Mouse (Mus musculus) gastrocnemius, adult 8-10 months (tissue): ENCODE data around the gene Clec4b2. TPM values are rescaled to one million over a fixed set of nuclear protein-coding genes. Genes with fewer than 3 reads are reported as not detected.
"Not testable (repeated sequence)": the region's sequence is repeated elsewhere in the genome, so short reads cannot be mapped to it uniquely, and the experiment has no call there.

Experiments
- DNase-seq, 2 experiments: peaks; one replicate each; pipeline ENCODE4 v3.0.0; 2022; ENCODE audit warnings: low spot score in 2 of 2
- total RNA-seq, 4 experiments: library from RNA; stranded (reverse); gene quantifications; 2 replicates each; pipeline ENCODE4 v1.2.4; 2022

The Clec4b2 gene
- not detected for total RNA-seq

DNA sequence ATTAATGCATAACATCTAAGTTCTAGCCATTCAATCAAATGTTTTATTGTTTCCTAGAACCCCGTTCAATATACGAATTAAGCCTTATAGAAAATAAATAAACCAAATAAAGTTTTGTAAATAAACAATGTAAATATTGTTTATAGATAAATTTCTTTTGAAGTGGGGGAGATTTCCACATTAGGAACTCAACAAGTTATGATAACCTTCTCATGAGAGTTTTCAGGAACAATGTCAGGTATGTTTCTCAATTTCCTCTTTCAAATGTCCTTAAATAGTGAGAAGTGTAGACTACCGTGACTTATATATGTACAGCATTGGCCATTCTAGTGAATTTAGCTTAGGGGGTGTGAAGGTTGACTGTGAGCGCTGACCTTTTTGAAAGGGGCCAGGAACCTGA, at the start of gene Clec4b2:
Clec4b2 (plus strand) TSS at position 301 of the 400 bp plus-strand sequence.
- no peak for DNase-seq

DNA sequence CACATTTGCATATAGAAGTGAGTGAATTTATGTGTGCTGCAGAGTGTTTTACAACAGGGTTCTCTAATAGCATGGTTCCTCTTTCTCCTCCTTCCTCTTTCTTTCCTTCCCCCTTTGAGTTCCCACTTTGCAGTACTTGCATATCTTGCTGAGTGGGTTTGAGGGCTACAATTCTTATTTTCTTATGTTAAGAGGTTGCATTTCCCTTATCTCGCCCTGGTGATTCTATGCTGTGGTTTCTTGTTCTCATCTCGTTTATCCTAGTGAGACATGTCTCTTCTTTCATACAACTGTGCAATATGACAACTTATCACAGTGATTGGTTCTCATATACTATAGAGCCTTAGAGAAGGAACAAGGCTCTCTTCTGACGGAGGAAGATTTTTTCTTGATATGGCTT, 49.5 kb upstream of the Clec4b2 start:
- DNase-seq = no peak

DNA sequence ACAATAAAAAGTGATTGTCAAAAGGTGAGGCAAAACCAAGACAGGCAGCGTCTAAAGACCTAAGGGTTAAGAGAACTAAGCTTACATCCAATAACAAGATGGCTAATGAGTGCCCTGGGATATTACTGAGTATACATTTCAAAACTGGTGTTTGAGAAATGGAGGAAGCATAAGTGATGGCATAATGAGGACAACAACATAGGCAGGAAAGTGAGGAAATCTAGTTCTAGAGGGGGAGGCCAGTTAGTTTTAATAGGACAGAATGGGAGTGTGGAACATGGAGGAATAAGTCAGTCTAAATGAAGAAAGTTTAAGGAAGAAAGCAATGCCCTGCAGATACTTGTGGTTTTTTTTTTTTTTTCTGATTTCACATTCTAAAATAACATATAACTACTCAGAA, 45.5 kb upstream of the Clec4b2 start:
- DNase-seq = no peak

DNA sequence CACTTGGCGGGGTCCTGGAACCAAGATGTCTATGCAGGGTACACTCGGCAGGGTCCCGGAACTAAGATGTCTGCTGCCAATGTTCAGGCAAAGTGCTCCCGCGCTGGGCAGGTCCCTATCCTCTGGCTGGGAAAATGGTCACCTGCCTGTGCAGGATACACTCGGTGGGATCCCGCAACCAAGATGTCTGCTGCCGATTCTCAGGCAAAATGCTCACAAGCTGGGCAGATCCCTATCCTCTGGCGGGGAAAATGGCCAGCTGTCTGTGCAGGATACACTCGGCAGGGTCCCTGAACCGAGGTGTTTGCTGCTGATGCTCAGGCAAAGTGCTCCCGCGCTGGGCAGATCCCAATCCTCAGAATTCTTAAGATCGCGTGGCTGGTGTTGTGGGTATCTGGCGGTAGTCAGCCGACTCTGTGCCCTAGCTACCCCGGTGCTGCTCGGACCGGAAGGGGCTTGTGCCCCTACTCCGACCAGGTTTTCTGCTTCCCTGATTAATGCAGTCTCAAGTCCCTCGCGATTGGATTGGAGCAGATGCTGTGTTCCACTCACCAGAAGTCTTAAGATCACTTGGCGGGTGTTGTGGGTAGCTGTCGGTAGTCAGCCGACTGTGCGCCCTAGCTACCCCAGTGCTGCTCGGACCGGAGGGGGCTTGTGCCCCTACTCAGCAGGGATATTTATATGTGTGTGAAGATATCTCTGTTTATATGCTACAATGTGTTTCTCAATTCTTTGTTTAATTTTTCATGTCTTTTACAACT, 34.7 kb upstream of the Clec4b2 start:
- not testable (repeated sequence) for DNase-seq

DNA sequence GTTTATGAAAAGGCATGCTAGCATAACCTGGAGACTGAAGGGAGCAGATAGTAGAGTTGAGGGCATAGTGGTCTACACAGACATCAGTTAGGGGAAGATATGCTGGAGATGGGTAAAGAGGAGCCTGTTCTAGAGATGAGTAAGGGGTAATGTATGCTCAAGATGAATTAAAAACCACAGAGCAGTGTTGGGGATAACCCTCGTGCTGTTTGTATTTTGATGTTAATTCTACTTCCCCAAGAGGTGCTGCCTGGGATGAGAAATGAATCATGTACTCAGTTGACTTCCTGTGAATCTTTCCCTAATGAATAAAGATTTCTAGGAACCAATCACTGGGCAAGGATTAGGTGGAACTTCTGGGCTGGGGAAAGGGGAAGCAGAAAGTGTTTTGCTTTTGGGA, 2.6 kb upstream of the Clec4b2 start:
- DNase-seq = no peak

DNA sequence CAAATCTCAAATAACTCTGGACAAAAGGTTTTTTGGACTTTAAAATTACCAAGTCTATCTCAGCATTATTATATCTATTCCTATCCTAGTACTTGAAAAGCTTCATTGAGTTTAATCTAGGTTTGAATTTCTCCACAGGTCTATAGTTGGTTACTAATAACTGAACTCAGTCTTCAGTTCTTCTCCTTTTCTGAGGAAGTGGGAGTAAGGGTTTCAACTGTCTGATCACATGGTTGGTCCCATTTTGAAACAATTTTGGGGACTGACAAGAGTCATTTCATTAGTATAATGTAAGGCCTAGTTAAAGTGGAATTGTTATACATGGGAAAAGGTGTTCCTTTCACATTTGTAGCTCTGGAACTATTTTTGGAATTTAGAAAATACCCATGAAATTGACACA, 1.7 kb upstream of the Clec4b2 start:
- DNase-seq = no peak

DNA sequence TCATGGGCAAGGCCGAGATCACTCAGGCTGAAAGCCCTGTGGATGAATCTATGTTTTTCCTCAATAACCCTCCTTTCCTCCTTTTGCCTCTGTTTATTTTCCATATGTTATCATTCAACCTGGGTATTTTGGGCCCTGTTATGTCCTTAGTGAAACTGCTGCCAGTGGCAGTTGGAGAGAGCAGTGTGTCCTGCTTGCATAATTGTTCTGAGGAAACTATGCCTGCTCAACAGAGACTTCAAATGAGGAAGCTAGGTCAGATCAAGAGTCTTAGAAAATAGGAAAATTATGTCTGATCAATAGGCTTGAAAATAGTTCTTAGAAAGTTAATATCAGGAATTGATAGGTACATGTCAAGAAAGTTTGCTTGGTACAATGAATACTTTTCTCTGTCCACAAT, 2.9 kb downstream of the Clec4b2 start:
- DNase-seq = no peak

DNA sequence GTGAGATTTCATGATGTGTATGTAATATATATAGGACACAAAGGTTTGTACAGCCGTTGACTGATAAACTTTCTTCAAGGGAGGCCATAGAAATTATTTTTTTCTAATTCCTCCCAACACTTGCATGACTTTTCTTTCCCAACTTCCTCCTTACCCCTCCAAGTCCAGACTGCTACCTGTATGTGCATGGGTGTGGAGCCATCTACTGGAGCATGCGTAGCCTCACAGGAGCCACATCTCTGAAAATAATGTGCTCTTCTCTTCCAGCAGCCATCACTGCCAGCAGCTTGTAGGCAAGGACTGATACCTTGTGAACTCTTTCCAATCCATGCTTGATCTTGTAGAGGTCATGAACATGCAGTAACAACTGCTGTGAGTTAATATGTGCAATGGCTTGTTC, 12.2 kb downstream of the Clec4b2 start:
- DNase-seq = not testable (repeated sequence)

DNA sequence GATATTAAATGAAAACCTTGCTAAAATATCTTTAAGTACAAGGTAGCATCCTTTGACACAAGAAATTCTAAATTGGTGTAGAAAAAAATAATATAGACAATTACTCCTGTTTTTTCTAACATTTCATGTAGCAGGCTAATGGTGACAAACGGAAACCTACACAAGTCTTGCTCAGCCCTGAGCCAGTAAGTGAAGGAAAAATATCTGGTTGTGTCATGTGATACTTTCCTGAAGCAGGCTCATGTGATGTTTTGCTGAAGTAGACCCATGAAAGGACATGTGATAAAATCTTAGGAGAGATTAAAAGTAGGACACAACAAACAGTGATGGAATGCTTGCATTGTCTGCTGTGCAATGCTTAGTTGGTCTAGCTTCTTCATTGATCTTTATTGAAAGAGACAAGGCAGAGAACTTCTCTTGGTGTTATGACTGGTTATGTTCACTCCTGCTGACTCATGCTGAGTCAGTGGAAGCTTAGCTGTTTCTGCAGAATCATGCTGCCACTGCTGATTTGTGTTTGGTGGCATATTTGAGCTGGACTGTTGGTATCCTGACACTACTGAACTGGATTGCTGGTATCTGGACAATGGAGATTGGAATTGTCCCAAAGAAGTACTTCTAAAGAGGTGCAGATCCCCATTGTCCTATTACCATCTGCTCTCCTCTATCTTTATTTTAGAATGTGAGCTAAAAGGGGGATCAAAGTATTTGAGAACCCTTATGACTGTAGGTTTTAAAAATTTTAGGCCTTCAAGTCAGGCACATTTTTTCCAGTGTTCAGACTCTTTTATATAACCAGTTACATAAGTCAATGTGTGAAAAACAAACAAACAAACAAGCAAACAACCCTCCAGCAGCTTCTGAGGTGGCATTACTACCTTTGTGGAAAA, 34.7 kb downstream of the Clec4b2 start:
- DNase-seq = no peak

DNA sequence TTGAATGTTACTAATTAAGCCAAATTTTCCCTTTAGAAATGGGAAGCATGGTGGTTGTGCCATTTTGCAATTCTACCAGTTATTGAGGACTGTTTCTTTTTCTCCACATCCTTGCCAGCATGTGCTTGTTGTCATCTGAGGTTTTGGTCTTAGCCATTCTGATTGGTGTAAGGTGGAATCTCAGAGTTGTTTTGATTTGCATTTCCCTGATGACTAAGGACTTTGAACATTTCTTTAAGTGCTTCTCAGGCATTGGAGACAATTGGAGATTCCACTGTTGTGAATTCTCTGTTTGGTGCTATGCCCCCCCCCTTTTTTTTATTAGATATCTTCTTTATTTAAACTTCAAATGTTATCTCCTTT, 35.4 kb downstream of the Clec4b2 start:
- not testable (repeated sequence) for DNase-seq

DNA sequence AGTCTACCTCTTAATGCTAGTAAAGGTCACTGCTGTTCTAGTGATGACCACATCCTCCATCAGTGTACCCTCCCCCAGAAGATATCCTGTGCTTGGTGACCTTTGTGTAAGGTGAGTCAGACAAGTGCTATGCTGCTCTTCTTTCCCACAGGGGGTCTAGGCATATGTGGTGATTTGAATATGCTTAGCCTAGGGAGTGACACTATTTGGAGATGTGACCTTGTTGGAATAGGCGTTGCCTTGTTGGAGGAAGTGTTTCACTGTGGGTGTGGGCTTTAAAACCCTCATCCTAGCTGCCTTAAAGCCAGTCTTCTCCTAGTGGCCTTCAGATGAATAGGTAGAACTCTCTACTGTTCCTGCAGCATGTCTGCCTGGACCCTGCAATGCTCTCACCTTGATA, 39.0 kb downstream of the Clec4b2 start:
- DNase-seq = no peak

DNA sequence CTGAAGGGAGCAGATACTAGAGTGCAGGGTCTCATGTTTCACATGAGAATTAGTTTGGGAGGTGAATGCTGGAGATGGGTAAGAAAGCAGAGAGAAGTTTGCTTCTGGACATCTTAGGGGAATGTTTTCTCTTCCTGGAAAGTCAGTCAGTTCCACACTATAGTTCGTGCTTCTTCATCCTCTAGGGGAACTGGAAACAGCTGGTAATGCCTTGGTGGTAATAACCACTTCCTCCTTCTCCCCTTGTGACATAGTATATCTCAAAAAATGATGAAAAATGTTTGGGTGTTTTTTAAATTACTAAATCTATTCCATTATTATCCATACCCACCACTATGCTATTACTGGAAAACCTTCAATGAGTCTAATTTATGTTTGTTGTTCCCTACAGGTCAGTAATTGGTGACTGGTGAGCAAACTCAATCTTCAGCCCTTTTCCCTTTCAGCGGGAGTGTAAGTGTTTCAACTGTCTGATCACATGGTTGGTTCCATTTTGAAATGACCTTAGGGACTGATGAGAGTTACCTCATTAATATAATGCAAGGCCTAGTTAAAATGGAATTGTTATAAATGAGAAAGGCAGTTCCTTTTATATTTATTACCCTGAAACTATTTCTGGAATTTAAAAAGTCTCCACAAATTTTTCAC, 55.0 kb downstream of the Clec4b2 start:
- DNase-seq = no peak

DNA sequence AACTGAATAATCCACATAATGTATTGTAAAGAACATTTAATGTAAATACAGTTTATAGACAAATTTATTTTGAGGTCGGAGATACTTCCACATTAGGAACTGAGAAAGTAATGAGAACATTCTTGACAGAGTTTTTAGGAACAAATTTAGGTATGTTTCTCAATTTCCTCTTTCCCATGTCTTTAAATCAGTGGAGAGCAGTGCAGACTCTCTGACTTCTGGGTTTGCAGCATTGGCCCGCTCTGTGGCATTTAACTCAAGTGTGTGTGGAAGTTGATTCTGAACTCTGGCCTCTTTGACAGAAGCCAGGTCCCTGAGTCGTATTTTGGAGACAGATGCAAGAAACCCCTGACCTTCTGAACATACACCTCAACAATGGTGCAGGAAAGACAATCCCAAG, 57.0 kb downstream of the Clec4b2 start, which contains the start of gene Clec4n:
Clec4n (plus strand) TSS at position 200 of the 400 bp plus-strand sequence.
- no peak for DNase-seq

DNA sequence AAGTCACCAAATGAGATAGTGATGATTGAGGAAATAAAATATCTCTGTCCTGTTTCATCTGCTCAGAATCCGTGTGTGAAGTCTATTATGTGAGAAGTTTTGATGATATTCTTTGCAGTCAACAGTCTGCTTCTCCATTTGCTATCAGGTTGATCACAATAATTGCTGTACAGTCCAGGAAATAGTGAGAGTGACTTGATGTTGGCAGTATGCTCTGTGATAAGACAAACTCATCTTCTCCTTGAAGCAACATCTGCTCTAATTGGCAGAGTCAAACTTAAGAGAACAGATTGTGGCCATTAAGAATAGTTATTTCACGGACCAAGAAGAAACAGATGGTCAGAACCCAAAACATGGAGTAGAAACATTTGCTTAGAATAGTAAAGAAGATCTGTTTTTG, 58.5 kb downstream of the Clec4b2 start:
- no peak for DNase-seq

DNA sequence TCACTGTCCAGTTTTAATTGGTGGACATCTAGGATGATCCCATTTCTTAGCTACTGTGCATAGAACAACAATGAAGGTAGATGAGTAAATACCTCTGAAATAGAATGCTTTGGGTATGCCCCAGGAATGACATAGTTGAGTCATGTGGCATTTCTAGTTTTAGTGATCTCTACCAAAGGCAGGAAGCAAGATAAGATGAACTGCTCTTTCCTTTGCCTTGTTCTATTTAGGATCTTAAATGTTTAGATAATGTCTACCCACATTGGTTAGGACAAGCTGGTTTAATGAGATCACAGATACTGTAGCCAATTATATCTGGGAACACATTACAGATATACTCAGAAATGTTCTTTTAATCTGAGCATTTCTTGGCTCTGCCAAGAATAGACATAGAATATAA, 64.9 kb downstream of the Clec4b2 start:
- no peak for DNase-seq

DNA sequence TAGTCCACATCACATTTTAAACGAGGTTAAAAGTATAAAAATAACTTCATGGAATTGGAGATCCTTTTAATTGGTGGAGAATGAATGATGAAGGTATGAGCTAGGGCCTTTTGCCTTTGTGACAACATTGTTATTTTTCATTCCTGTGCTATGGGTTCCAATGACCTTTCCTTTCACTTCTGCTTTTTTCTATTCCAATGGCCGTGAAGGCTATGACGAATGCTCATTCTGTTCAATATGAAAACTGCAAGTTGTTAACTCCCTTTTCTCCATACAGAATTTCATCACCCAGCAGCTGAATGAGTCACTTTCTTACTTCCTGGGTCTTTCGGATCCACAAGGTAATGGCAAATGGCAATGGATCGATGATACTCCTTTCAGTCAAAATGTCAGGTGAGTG, 71.5 kb downstream of the Clec4b2 start:
- DNase-seq = no peak

DNA sequence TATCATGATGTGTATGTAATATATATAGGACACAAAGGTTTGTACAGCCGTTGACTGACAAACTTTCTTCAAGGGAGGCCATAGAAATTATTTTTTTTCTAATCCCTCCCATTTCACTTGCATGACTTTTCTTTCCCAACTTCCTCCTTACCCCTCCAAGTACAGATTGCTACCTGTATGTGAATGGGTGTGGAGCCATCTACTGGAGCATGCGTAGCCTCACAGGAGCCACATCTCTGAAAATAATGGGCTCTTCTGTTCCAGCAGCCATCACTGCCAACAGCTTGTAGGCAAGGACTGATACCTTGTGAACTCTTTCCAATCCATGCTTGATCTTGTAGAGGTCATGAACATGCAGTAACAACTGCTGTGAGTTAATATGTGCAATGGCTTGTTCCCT, 76.2 kb downstream of the Clec4b2 start:
- not testable (repeated sequence) for DNase-seq

DNA sequence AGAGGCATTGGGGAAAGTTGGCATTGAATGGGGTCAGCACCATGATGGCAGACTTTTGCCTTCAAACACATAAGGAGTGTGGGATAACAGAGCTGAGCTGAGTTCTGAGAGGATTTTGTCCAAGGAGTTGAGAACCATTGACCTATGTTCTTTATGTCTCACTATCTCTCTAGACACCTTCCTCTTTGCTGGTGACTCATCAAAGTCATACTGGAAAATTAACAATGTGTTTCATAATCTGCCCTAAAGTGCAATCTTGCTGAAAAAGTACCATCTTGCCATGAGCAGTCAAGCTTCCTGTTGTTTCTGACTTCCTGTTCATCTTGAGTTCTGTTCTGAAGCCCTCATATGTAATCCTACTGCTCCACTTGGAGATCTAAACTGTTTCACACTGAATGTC, 80.0 kb downstream of the Clec4b2 start:
- DNase-seq = no peak
